Mouse (Mus musculus) T-helper 17 cell (primary cell): ENCODE data around the gene Ppm1n.

ENCODE experiments used
- in situ Hi-C, 2 experiments: fragments of 300-600 bp; cut with MboI, MseI; formaldehyde crosslinking; loops; 1 replicate in 1 of 2; 2 replicates in 1 of 2; pipeline ENCODE4 v1.15.1; 2025; ENCODE audit warnings: high pct_unique_total_duplicates in 2 of 2

The Ppm1n gene

GRCm38 (mm10) chr7:19227883-19228792 lies 51.7 kb downstream of the Ppm1n start, which contains the start of gene Opa3:
TSS of gene Opa3 (plus strand) at chr7:19228334.
- in situ Hi-C loops = no loop called here

GRCm38 (mm10) chr7:19226817-19227797 lies 52.8 kb downstream of the Ppm1n start:
- in situ Hi-C loops = no loop called here
